Mouse (Mus musculus): ENCODE results near the gene Gm8947.

Gene Gm8947

DNA sequence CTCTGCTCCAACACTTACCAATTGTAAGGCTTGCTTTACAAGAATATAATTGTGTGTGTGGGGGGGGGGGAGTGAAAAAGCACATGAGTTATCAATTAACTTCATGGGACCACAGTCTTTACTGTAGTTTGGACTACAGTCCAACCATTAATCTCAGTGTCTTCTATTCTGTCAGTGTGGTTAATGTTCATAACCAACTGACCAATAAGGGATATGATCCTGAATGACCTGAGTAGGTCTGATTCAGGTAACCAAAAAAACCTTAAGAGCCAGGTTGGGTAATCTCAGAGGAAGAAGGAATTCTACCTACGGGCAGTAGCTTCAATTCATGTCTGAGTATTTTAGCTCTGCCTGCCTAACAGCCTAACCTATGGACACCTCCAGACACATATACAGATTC is 32.4 kb downstream of the Gm8947 start:
- DNase-seq (ENCODE audit: low spot score), result no peak

DNA sequence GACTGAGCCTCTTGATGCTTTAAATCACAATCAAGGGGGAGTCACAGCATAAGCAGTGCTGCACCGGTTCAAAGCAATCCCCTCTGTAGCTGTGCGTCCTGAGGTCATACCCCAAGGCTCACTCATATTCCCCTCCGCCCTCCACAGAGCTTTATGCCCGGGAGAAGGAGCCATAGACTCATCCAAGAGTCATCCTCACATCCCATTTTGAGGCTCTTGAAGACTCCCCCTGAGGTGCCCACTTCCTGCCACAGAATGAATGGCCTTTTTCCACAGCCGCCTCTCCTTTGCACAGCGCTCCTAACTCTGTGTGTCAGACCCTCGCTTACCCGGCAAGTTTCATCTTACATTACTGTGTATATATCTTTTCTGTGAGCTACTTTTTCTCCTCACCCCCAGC is 35.3 kb downstream of the Gm8947 start:
- DNase-seq (ENCODE audit: low spot score), result no peak

DNA sequence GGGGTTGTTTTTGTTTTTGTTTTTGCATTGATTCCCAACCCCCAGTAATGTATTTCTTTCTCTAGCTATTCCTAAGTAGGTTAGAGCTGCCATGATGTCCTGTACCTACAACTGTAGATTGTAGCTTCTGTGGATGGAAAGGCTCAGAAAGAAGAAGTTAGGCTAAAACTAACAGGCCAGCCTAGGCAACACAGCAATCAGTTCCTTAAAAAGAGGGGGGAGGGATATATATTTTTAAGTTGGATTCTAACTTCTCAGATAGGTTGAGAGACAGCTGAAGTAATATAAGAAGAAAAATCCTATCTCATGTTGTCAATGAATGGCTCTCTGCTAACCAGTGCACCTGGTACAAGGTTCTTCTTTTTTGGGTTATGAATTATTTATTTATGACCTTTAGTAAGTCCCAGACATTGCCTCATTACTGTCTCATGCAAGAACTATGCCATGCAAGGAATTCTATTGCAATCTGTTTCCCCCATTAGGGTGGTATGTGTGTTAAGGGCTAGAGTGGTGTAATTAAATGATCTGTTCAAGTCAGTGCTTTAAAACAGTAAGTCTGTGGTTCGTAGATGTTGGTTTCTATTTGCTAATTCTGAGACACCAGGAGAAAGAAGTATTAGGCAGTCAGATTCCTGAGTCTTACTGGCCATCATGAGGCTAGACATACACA is 36.3 kb downstream of the Gm8947 start:
- no peak for DNase-seq (ENCODE audit: low spot score)

DNA sequence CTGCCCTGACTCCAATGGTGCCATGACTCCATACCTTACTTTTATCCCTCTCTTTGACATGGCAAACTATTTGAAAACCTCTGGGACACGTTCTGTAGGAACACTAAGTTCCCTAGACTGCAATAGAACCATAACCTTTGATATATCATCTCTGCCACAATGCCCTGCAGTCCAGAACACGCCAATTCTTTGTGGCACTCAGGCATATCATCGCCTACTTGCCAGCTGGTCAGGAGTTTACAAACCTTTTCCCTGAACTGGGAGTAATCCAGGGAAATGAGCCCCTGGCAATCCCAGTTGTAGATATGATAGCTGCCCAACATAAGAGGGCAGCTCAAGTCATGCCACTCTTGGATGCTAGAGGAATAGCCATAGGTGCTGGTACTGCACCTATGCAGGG is 40.2 kb downstream of the Gm8947 start:
- no peak for DNase-seq (ENCODE audit: low spot score)

DNA sequence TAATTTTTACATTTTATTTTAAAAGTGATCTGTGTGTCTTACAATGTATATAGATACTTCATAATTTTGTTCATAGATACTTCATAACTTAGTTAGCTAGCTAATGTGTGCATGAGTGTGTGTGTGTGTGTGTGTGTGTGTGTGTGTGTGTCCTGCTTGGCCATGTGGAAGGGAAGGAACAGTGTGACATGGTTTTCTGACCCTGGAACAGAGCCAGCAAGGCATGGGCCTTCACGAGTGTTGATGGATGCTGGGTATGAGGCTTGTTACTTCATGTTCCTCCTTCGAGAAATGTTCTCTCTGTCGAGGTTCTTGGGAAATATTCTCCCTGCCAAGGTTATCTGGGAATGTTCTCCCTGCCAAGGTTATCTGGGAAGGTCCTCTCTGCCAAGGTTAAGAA is 41.6 kb downstream of the Gm8947 start:
- DNase-seq (ENCODE audit: low spot score), result no peak

DNA sequence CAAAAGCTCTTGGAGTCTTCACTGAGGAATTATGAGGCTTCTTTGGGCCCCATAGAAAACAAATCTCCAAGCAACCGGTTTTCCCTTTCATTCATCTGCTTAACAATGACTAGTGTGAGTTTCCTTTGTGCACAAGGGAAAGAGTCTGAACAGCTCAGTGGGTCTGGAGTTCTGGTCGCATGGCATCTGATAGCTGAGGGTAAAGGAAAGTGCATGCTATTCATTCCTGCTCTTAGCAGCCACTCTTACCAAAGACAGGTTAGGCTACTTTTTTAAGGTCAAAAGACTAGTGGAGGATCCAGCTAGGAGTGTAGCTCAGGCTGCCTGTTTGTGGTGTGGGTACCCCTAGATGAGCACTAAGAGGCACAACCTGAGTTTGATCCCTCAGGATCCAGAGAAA is 43.4 kb downstream of the Gm8947 start:
- no peak for DNase-seq (ENCODE audit: low spot score)

DNA sequence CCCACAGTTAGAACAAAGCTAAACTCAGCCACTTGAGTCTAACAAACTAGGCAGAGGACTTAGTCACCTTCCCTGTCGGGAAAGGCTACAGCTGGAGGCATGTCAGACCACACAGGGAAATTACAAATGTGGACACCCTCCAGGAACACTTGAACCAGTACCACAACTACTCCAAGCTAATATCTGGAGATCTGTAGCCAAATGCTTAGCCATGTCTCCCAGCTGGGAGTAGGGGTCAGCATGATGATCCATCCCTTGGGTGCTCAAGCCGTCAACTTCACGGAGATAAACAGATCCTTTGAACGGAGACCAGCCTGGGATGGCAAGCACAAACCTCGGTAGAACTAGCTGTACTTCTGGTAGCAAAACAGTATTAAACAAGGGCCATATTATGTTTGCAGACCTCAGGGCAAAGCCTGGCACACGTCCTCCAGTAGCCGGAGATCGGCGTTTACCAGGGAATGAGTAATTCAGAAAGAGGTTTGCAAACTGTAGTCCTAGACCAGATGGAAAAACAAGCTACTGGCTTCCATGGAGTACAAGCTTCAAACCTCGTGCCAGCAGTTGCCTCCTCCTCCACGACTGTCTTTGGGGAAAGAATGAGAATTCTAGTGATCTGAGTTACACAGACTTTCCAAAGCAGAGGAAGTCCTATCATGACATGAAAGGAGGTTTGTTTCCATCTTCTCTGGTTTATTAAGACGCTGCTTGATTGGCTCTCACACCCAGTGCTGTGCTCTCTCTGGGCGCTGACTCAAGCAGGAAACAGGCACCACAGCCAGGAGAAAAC is 44.2 kb downstream of the Gm8947 start:
- DNase-seq (ENCODE audit: low spot score), result no peak

DNA sequence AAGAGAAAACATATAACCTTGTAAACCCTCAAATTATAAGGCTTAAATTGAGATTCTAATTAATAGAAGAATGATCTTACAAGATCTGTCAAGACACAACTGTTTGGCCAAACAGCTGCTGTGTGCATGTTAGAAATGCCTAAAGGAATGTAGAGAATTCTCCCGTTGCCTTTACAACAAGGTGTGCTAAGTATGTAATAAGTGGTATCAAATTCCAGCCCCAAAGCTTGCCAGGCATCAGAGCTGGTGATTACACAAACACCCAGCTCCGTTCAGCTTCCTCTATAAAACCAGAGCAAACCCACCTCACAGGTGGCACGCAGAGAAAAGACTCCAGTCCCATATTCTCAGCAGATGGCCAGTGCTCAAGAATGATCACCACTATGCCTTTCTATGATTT is 45.6 kb downstream of the Gm8947 start:
- no peak for DNase-seq (ENCODE audit: low spot score)

DNA sequence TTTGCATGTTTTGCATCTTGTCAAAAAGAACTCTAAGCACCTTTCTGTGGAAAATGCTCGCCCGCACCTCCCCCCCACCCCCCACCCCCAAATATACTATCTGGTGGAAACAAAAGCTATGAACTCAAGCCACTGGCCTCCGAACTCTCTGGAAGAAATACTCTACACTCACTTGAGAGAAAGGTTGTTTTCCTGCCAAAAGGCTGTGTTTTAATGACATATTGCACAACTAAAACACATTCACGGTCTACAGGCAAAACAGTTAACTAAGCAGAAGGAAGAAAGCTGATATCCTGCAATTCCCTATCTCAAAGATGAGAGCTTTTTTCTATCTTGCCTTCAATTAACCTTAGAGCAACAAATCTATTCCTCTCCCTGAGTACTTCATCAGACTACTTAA is 51.2 kb downstream of the Gm8947 start:
- DNase-seq (ENCODE audit: low spot score), result no peak

All from MN1 (cell line).